Mouse (Mus musculus) c-Kit-positive CD71-positive TER-119-negative erythroid progenitor cells, embryonic 14.5 days (primary cell): ENCODE measurements around the gene Trim38.

Experiments used
- DNase-seq: peaks from one replicate; pipeline ENCODE4 v3.0.0-alpha.2; 2013; ENCODE audit warnings: low read depth

Gene Trim38

DNA sequence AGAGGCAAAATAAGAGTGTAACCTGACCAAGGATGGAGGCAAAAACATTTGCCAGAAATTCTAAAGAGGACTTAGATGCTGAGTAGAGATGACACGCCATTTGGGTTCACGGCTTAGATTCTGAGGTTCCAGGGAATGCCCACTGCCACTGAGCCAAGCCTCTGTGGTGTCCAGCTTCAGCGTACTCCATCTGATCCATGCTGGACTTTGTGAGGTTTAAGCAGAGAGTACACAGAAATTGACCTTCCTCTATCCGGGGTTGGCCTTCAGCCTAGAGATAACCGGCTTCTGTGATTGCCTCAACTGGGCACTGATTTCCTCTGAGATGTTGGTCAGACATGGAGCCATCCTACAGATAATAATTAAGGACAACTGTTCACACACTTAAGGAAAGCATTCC is 66.9 kb downstream of the Trim38 start:
- no peak for DNase-seq

DNA sequence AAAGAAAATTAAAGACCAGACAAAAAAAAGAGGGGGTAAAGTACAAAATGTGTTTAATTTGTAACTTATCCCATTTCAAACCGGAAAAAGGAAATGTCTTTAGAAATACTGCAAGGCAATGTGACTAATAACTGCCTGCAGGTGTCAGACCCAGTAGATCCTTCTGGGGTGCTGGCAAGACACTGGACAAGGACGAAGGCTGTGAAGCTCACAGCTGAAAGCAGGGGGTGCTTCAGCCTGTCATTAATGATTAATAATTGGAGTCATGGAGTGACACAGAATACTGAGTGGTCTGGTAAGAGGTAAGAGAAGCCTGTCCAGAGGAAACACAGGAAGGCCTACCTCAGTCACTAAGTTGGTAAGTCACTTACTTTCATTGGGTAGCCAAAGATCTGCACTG is 69.6 kb downstream of the Trim38 start, which contains the start of gene Slc17a3:
Gene Slc17a3 (plus strand): TSS at position 127 of the 400 bp plus-strand sequence.
- no peak for DNase-seq
